Mouse (Mus musculus) kidney, adult 8-10 months (tissue): ENCODE results near the gene Srp54a.
"Not testable (repeated sequence)": the region's sequence is repeated elsewhere in the genome, so short reads cannot be mapped to it uniquely, and the experiment has no call there.

Experiments
- DNase-seq, 2 experiments: peaks; one replicate each; pipeline ENCODE4 v3.0.0; 2022

Srp54a gene

GRCm38 (mm10) chr12:55135540-55135939 is 55.5 kb downstream of the Srp54a start:
- DNase-seq: not testable (repeated sequence)

GRCm38 (mm10) chr12:55137859-55138258 is 57.8 kb downstream of the Srp54a start:
- not testable (repeated sequence) for DNase-seq

- not testable (repeated sequence) for DNase-seq
Observed at GRCm38 (mm10) chr12:55154559-55155448, 74.7 kb downstream of the Srp54a start, which contains the start of gene Srp54b. Srp54b (plus strand) TSS chr12:55155104.

- DNase-seq: not testable (repeated sequence)
Observed at GRCm38 (mm10) chr12:55155449-55155783, 75.4 kb downstream of the Srp54a start.
